Mouse (Mus musculus): ENCODE results near the gene Mrpl45. TPM values are rescaled to one million over a fixed set of nuclear protein-coding genes. Genes with fewer than 3 reads are reported as not detected.
A peak's percentile ranks its signal among the peaks of the same experiment; 100 is the strongest.
"Not testable (repeated sequence)": the region's sequence is repeated elsewhere in the genome, so short reads cannot be mapped to it uniquely, and the experiment has no call there.

The Mrpl45 gene
- polyA plus RNA-seq, 1 experiment, result 8.6 TPM

DNA sequence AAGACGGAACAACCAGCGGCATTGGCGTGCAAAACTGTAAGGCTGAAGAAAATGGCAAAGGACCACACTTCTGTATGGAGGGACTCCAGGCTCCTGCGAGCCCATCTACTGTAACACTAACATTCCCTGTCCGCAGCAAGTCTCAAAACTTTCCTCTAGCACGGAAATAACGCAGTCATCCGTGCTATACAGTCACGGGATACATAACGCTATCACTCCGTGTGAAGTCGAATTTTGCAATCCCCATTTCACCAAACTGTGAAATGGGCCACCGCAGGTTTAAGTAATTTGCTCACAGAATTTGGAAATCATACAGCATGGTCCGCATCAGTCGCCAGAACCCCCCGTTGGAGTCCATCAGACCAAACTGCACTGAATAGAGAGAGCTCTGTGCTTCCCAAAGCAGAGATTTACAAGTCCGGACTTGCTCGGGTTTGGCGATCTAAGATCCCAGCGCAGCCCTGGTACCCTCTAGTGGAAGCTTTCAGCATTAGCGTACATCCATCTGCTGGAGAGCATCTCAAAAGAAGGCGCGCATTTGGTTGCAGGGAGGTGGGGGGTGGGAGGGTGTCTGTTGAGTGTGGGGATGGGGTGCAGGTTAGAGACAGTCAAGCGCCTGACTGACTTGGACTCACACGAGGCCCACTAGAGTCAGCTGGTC, 5.5 kb upstream of the Mrpl45 start:
- H3K27me3 ChIP-seq (ENCODE audit: control insufficient read depth, insufficient read depth, low read length), result no peaks in the 10 kb centered on the region
- no peaks in the 10 kb centered on the region for H3K4me1 ChIP-seq (ENCODE audit: control insufficient read depth, insufficient read depth, insufficient read length, low read length)
- peak overlapping the region; percentile 83 for H3K27ac ChIP-seq (ENCODE audit: insufficient read depth, low read depth, low read length)
- no peak for TF ChIP-seq POLR2A (IDR thresholded peaks at IDR 0.05; ENCODE audit: low read depth, low read length)
- peak; percentile 88; the same call in 1 of the 2 replicates for TF ChIP-seq CTCF (IDR thresholded peaks at IDR 0.05; ENCODE audit: extremely low read depth, insufficient read length, insufficient replicate concordance, low read depth, low read length)
- under 1% methylated on average over 25 of the region's 25 CpGs for WGBS
- H3K4me3 ChIP-seq (ENCODE audit: low read depth, low read length), result peak overlapping the region; percentile 51
- H3K36me3 ChIP-seq (ENCODE audit: control insufficient read depth, insufficient read depth, low read length), result no peaks in the 10 kb centered on the region

- Histone ChIP-seq H3K27me3 (ENCODE audit: control insufficient read depth, insufficient read depth, low read length) (no peaks in the 10 kb centered on the region), H3K27ac (ENCODE audit: insufficient read depth, low read depth, low read length) (peak overlapping the region; percentile 67), H3K4me3 (ENCODE audit: low read depth, low read length) (peak overlapping the region; percentile 41), H3K4me1 (ENCODE audit: control insufficient read depth, insufficient read depth, insufficient read length, low read length) (no peaks in the 10 kb centered on the region), H3K36me3 (ENCODE audit: control insufficient read depth, insufficient read depth, low read length) (no peaks in the 10 kb centered on the region)
- 4% methylated on average over 18 of the region's 18 CpGs for WGBS
- TF ChIP-seq POLR2A (IDR thresholded peaks at IDR 0.05; ENCODE audit: low read depth, low read length) (no peak), CTCF (IDR thresholded peaks at IDR 0.05; ENCODE audit: extremely low read depth, insufficient read length, insufficient replicate concordance, low read depth, low read length) (peak; percentile 31; the same call in 1 of the 2 replicates)
Measured at GRCm38 (mm10) chr11:97310895-97311631, 4.5 kb upstream of the Mrpl45 start.

DNA sequence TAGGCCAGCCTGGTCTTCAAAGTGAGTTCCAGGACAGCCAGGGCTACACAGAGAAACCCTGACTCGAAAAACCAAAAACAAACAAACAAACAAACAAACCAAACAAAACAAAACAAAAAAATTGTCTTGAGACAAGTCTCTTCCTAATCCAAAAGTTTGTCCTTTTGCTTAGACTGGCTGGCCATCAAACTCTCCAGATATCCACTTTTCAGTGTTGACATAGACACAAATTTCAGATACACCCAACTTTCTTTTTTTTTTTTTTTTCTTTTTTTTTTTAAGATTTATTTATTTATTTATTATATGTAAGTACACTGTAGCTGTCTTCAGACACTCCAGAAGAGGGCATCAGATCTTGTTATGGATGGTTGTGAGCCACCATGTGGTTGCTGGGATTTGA, 2.6 kb upstream of the Mrpl45 start:
- not testable (repeated sequence) for H3K36me3 ChIP-seq (ENCODE audit: control insufficient read depth, insufficient read depth, low read length); H3K4me3 ChIP-seq (ENCODE audit: low read depth, low read length); H3K27me3 ChIP-seq (ENCODE audit: control insufficient read depth, insufficient read depth, low read length); H3K4me1 ChIP-seq (ENCODE audit: control insufficient read depth, insufficient read depth, insufficient read length, low read length); H3K27ac ChIP-seq (ENCODE audit: insufficient read depth, low read depth, low read length)
- 79% methylated on average over 1 of the region's 1 CpGs for WGBS

GRCm38 (mm10) chr11:97314110-97314509, 1.4 kb upstream of the Mrpl45 start:
- Histone ChIP-seq H3K4me1 (ENCODE audit: control insufficient read depth, insufficient read depth, insufficient read length, low read length) (no peaks in the 10 kb centered on the region), H3K27ac (ENCODE audit: insufficient read depth, low read depth, low read length) (no peak overlapping the region), H3K27me3 (ENCODE audit: control insufficient read depth, insufficient read depth, low read length) (no peaks in the 10 kb centered on the region), H3K4me3 (ENCODE audit: low read depth, low read length) (no peak overlapping the region), H3K36me3 (ENCODE audit: control insufficient read depth, insufficient read depth, low read length) (no peaks in the 10 kb centered on the region)
- TF ChIP-seq CTCF (IDR thresholded peaks at IDR 0.05; ENCODE audit: extremely low read depth, insufficient read length, insufficient replicate concordance, low read depth, low read length), result no peak
- no peak for TF ChIP-seq POLR2A (IDR thresholded peaks at IDR 0.05; ENCODE audit: low read depth, low read length)
- 92% methylated on average over 3 of the region's 3 CpGs for WGBS

- H3K4me1 ChIP-seq (ENCODE audit: control insufficient read depth, insufficient read depth, insufficient read length, low read length), result no peaks in the 10 kb centered on the region
- no peaks in the 10 kb centered on the region for H3K27me3 ChIP-seq (ENCODE audit: control insufficient read depth, insufficient read depth, low read length)
- TF ChIP-seq POLR2A (IDR thresholded peaks at IDR 0.05; ENCODE audit: low read depth, low read length) (no peak), CTCF (IDR thresholded peaks at IDR 0.05; ENCODE audit: extremely low read depth, insufficient read length, insufficient replicate concordance, low read depth, low read length) (no peak)
- 41% methylated on average over 8 of the region's 8 CpGs for WGBS
- no peaks in the 10 kb centered on the region; the same call in 1 of the 2 replicates for H3K36me3 ChIP-seq (ENCODE audit: control insufficient read depth, insufficient read depth, low read length)
- no peak overlapping the region for H3K27ac ChIP-seq (ENCODE audit: insufficient read depth, low read depth, low read length)
- H3K4me3 ChIP-seq (ENCODE audit: low read depth, low read length), result 0 out of 2 replicates have a peak overlapping the region, but pooled peaks have one; percentile 57
Measured at GRCm38 (mm10) chr11:97314751-97315503, 589 bp upstream of the Mrpl45 start.

GRCm38 (mm10) chr11:97321197-97321596, 5.7 kb downstream of the Mrpl45 start:
- Histone ChIP-seq H3K36me3 (ENCODE audit: control insufficient read depth, insufficient read depth, low read length) (peaks cover 20% of the 10 kb centered on the region), H3K4me3 (ENCODE audit: low read depth, low read length) (no peak overlapping the region), H3K27me3 (ENCODE audit: control insufficient read depth, insufficient read depth, low read length) (no peaks in the 10 kb centered on the region), H3K4me1 (ENCODE audit: control insufficient read depth, insufficient read depth, insufficient read length, low read length) (no peaks in the 10 kb centered on the region), H3K27ac (ENCODE audit: insufficient read depth, low read depth, low read length) (no peak overlapping the region)
- 91% methylated on average over 8 of the region's 8 CpGs for WGBS
- TF ChIP-seq CTCF (IDR thresholded peaks at IDR 0.05; ENCODE audit: extremely low read depth, insufficient read length, insufficient replicate concordance, low read depth, low read length) (no peak), POLR2A (IDR thresholded peaks at IDR 0.05; ENCODE audit: low read depth, low read length) (no peak)

GRCm38 (mm10) chr11:97321894-97322600, 6.5 kb downstream of the Mrpl45 start:
- WGBS, result 91% methylated on average over 8 of the region's 8 CpGs
- not testable (repeated sequence) for H3K4me1 ChIP-seq (ENCODE audit: control insufficient read depth, insufficient read depth, insufficient read length, low read length); H3K27ac ChIP-seq (ENCODE audit: insufficient read depth, low read depth, low read length); H3K27me3 ChIP-seq (ENCODE audit: control insufficient read depth, insufficient read depth, low read length); H3K4me3 ChIP-seq (ENCODE audit: low read depth, low read length)
- H3K36me3 ChIP-seq (ENCODE audit: control insufficient read depth, insufficient read depth, low read length), result peaks cover 26% of the 10 kb centered on the region

Data from small intestine, adult 2 months (tissue).